Mouse (Mus musculus) embryonic fibroblast, embryonic 13.5 days (primary cell): ENCODE measurements around the gene Cracr2a. TPM values are rescaled to one million over a fixed set of nuclear protein-coding genes. Genes with fewer than 3 reads are reported as not detected.

Source experiments
- H3K27ac ChIP-seq: 2 replicates; pipeline ENCODE4 v1.5.1; 2012; ENCODE audit warnings: low read length, control low read depth, inconsistent platforms; ENCODE audit not compliant: insufficient read depth
- H3K4me1 ChIP-seq: 2 replicates; pipeline ENCODE4 v1.6.1; 2011; ENCODE audit warnings: low read length; ENCODE audit not compliant: control insufficient read depth, insufficient read depth
- H3K4me3 ChIP-seq: 2 replicates; pipeline ENCODE4 v1.5.1; 2011; ENCODE audit warnings: mild to moderate bottlenecking, control low read depth, low read length; ENCODE audit not compliant: insufficient read depth
- CTCF ChIP-seq: IDR thresholded peaks from 2 replicates; pipeline ENCODE4 v1.5.1; 2011; ENCODE audit warnings: mild to moderate bottlenecking, control low read depth, low read length, moderate library complexity, borderline replicate concordance; ENCODE audit not compliant: insufficient read depth
- POLR2A ChIP-seq: IDR thresholded peaks from 2 replicates; pipeline ENCODE4 v1.6.1; 2011; ENCODE audit warnings: low read depth, mild to moderate bottlenecking, control low read depth, low read length, moderate library complexity
- polyA plus RNA-seq: library from polyadenylated mRNA; stranded (reverse); fragments of >200 nt; gene quantifications from 2 replicates; pipeline ENCODE4 v1.2.4, GENCODE M21; 2011; ENCODE audit warnings: low read depth; ENCODE audit not compliant: missing spikeins, insufficient read length

Cracr2a gene
- polyA plus RNA-seq, 1 experiment, result 0.72 TPM

DNA sequence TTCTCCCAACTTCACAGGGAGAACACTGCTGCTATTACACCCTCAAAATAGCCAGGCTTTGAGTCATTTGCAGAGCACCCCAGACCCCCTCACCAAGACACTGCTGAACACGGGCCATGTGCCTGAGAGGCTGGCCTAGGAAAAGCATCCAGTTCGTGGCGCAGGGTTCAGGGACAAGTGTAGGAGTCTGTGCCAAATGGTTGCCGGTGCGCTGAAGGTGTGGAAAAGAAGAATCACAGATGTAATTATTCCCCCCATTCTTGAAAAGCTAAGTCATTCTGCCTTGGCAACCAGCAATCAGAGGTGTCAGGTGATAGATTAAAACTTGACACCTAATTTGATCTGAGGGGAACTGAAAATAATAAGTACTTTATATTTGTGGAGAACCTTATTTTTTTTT lies 98.3 kb downstream of the Cracr2a start:
- no peak overlapping the region for H3K4me3 ChIP-seq
- TF ChIP-seq CTCF (no peak), POLR2A (no peak)
- H3K4me1 ChIP-seq, result no peaks in the 10 kb centered on the region
- H3K27ac ChIP-seq, result no peak overlapping the region

DNA sequence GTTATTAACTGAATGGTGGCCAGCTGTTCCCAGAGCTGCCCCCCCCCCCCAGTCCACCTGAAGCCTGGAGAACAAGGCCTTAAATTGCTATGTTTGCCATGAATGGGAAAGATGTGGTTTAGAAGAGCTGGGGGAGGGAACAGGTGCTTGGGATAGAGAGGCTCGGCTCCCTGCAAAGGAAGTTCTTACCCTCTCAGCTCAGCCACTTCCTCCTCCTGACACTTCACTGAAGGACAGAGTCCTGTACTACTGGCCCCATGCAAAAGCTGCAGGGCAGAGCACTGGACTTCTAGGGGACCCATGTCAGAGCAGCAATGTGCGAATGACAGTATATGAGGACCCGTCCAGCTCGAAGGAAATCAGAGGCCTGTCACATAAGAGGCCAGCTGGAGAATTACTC lies 98.8 kb downstream of the Cracr2a start:
- Histone ChIP-seq H3K27ac (no peak overlapping the region), H3K4me1 (no peaks in the 10 kb centered on the region), H3K4me3 (no peak overlapping the region)
- TF ChIP-seq CTCF, result no peak
- TF ChIP-seq POLR2A, result no peak

- TF ChIP-seq POLR2A (no peak), CTCF (no peak)
- Histone ChIP-seq H3K4me1 (no peaks in the 10 kb centered on the region), H3K4me3 (no peak overlapping the region), H3K27ac (no peak overlapping the region)
These were observed 100.7 kb downstream of the Cracr2a start for GRCm38 (mm10) chr6:127661717-127662292.

- no peak overlapping the region for H3K4me3 ChIP-seq
- TF ChIP-seq POLR2A (no peak), CTCF (no peak)
- H3K4me1 ChIP-seq, result no peaks in the 10 kb centered on the region
- H3K27ac ChIP-seq, result no peak overlapping the region
These were observed 102.1 kb downstream of the Cracr2a start for GRCm38 (mm10) chr6:127663263-127663662.

GRCm38 (mm10) chr6:127669313-127669712 lies 108.2 kb downstream of the Cracr2a start:
- no peak for TF ChIP-seq CTCF
- no peak for TF ChIP-seq POLR2A
- no peak overlapping the region for H3K27ac ChIP-seq

DNA sequence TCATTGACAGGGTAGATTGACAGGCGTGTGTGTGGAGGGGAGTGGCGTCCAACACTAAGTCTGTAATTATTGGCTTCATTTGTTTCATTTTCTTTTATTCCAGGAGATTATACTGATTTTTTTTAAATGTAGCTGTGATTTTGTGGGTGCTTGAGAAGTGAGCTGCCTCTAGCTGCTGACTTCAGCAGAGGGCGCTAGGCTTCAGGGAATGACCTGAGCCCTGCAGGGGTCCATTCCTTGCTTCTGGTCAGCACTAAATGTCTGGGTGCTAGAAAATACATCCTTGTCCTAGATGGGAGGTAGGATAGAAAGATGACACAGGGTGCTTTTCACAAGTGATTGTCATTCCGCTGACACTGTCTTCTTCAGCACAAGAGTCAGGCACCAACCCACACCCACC lies 108.9 kb downstream of the Cracr2a start:
- Histone ChIP-seq H3K27ac (no peak overlapping the region), H3K4me3 (no peak overlapping the region), H3K4me1 (no peaks in the 10 kb centered on the region)
- TF ChIP-seq CTCF, result no peak

More at GRCm38 (mm10) chr6:127669313-127669712, 108.2 kb downstream of the Cracr2a start:
- no peaks in the 10 kb centered on the region for H3K4me1 ChIP-seq
- H3K4me3 ChIP-seq, result no peak overlapping the region

GRCm38 (mm10) chr6:127672071-127672470 lies 110.9 kb downstream of the Cracr2a start:
- H3K4me3 ChIP-seq, result no peak overlapping the region
- H3K27ac ChIP-seq, result no peak overlapping the region
- no peaks in the 10 kb centered on the region for H3K4me1 ChIP-seq
- no peak for TF ChIP-seq CTCF
- no peak for TF ChIP-seq POLR2A

- no peak for TF ChIP-seq CTCF
- TF ChIP-seq POLR2A, result no peak
These were observed 115.7 kb downstream of the Cracr2a start for GRCm38 (mm10) chr6:127676866-127677265.

DNA sequence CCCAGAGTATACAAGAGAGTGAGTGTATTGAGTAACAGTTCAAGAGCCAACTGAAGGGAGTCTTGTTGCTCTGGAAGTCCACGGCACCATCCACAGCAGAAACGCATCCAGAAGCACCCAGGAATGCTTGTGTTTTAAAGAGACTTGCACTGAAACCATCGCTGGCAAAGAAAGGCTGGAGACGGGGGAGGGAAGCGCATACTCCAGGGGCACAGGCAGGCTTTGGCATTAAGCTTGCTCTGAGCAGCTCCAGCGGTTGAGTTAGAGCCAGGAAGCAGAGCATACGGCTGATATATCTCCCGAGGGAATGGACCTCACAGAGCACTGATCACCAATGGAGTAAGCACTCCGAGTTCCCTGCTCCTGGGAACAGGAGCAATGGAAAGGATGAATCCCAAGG lies 117.2 kb downstream of the Cracr2a start:
- TF ChIP-seq POLR2A (no peak), CTCF (no peak)
- Histone ChIP-seq H3K27ac (no peak overlapping the region), H3K4me1 (no peaks in the 10 kb centered on the region), H3K4me3 (no peak overlapping the region)

More at GRCm38 (mm10) chr6:127676866-127677265, 115.7 kb downstream of the Cracr2a start:
- no peak overlapping the region for H3K27ac ChIP-seq
- H3K4me1 ChIP-seq, result no peaks in the 10 kb centered on the region
- H3K4me3 ChIP-seq, result no peak overlapping the region

- no peak overlapping the region for H3K27ac ChIP-seq
- H3K4me3 ChIP-seq, result no peak overlapping the region
- TF ChIP-seq CTCF (no peak), POLR2A (no peak)
These were observed 117.9 kb downstream of the Cracr2a start for GRCm38 (mm10) chr6:127678998-127679397.

GRCm38 (mm10) chr6:127680784-127681183 lies 119.6 kb downstream of the Cracr2a start:
- no peaks in the 10 kb centered on the region for H3K4me1 ChIP-seq
- TF ChIP-seq CTCF (no peak), POLR2A (no peak)
- no peak overlapping the region for H3K27ac ChIP-seq
- H3K4me3 ChIP-seq, result no peak overlapping the region

More at GRCm38 (mm10) chr6:127678998-127679397, 117.9 kb downstream of the Cracr2a start:
- no peaks in the 10 kb centered on the region for H3K4me1 ChIP-seq
